Mouse (Mus musculus) liver, embryonic 14.5 days (tissue): ENCODE results near the gene Ntng1. TPM values are rescaled to one million over a fixed set of nuclear protein-coding genes. Genes with fewer than 3 reads are reported as not detected.
A peak's percentile ranks its signal among the peaks of the same experiment; 100 is the strongest.

ENCODE experiments used
- ATAC-seq: fragments of 200-750 bp; cut with Nextera tagmentation; 2 replicates; pipeline ENCODE4 v1.8.0; 2017; ENCODE audit warnings: moderate number of reproducible peaks, mild to moderate bottlenecking, moderate library complexity; ENCODE audit not compliant: insufficient read depth
- DNase-seq, 3 experiments: peaks; one replicate each; pipeline ENCODE4 v3.0.0-alpha.2; 2012 to 2013; ENCODE audit warnings: low read depth in 3 of 3, low spot score in 3 of 3
- H3K27ac ChIP-seq: fragments of 300-500 bp; sonication (generic); 2 replicates; pipeline ENCODE4 v1.5.1; 2014; ENCODE audit warnings: moderate library complexity, mild to moderate bottlenecking, control low read depth, inconsistent platforms
- H3K27me3 ChIP-seq: fragments of 300-500 bp; sonication (generic); 2 replicates; pipeline ENCODE4 v1.6.1; 2014; ENCODE audit warnings: mild to moderate bottlenecking, low read length, moderate library complexity; ENCODE audit not compliant: control insufficient read depth, insufficient read depth
- H3K36me3 ChIP-seq: fragments of 300-500 bp; sonication (generic); replicated peaks from 2 replicates; pipeline ENCODE4 v1.6.1; 2014; ENCODE audit warnings: low read depth; ENCODE audit not compliant: control insufficient read depth, insufficient read depth
- H3K4me1 ChIP-seq, 2 experiments: fragments of 200-500 bp in 1 of 2; fragments of 300-500 bp in 1 of 2; sonication (generic) in 1 of 2; replicated peaks; 2 replicates each; pipeline ENCODE4 v1.6.1; 2012 to 2014; ENCODE audit warnings: antibody characterized with exemption in 1 of 2, inconsistent platforms in 1 of 2, low read length in 1 of 2; ENCODE audit not compliant: control insufficient read depth in 2 of 2, insufficient read depth in 2 of 2
- H3K4me2 ChIP-seq: fragments of 300-500 bp; sonication (generic); 2 replicates; pipeline ENCODE4 v1.6.1; 2014; ENCODE audit warnings: low read depth, mild to moderate bottlenecking, control low read depth, moderate library complexity
- H3K4me3 ChIP-seq, 2 experiments: fragments of 200-500 bp in 1 of 2; fragments of 300-500 bp in 1 of 2; sonication (generic) in 1 of 2; 2 replicates each; pipeline ENCODE4 v1.5.1; 2012 to 2014; ENCODE audit warnings: low read depth in 2 of 2, low read length in 2 of 2, mild to moderate bottlenecking in 2 of 2, control low read depth in 1 of 2, inconsistent platforms in 1 of 2, moderate library complexity in 1 of 2; ENCODE audit not compliant: insufficient read depth in 1 of 2
- H3K9ac ChIP-seq: fragments of 300-500 bp; sonication (generic); replicated peaks from 2 replicates; pipeline ENCODE4 v1.6.1; 2014; ENCODE audit warnings: mild to moderate bottlenecking, control low read depth, moderate library complexity
- H3K9me3 ChIP-seq: fragments of 300-500 bp; sonication (generic); 2 replicates; pipeline ENCODE4 v1.6.1; 2016; ENCODE audit warnings: low read length, mixed read lengths; ENCODE audit not compliant: control insufficient read depth
- CTCF ChIP-seq: IDR thresholded peaks from 2 replicates; pipeline ENCODE4 v1.5.1; 2016; ENCODE audit warnings: antibody characterized with exemption, low read depth, control low read depth
- EP300 ChIP-seq: IDR thresholded peaks from 2 replicates; pipeline ENCODE4 v1.6.1; 2016; ENCODE audit warnings: antibody characterized with exemption, low read depth
- WGBS: fragments of 180-500 bp; shearing (Covaris S2); extraction: QIAGEN DNeasy Blood & Tissue Kit; methylation state at CpG from one replicate; pipeline ENCODE4 v1.1.7; 2014; ENCODE audit not compliant: insufficient replicate concordance; 5-methylcytosine and 5-hydroxymethylcytosine counted together
- polyA plus RNA-seq, 2 experiments: library from polyadenylated mRNA; depleted of rRNA in 1 of 2; stranded (reverse) in 1 of 2; unstranded in 1 of 2; fragments of >200 nt; fragmentation: Nextera tagmentation in 1 of 2; extraction: Ambion mirVana in 1 of 2; gene quantifications; 2 replicates each; pipeline versions ENCODE4 v1.2.1 to v1.2.3; 2012 to 2014

Gene Ntng1
- polyA plus RNA-seq (2012; rRNA removed), result 0.03 and 0.04 TPM in 2 replicates
- 0.03 and 0.40 TPM in 2 replicates for polyA plus RNA-seq (2014; fragmentation: Nextera tagmentation; extraction: Ambion mirVana)

DNA sequence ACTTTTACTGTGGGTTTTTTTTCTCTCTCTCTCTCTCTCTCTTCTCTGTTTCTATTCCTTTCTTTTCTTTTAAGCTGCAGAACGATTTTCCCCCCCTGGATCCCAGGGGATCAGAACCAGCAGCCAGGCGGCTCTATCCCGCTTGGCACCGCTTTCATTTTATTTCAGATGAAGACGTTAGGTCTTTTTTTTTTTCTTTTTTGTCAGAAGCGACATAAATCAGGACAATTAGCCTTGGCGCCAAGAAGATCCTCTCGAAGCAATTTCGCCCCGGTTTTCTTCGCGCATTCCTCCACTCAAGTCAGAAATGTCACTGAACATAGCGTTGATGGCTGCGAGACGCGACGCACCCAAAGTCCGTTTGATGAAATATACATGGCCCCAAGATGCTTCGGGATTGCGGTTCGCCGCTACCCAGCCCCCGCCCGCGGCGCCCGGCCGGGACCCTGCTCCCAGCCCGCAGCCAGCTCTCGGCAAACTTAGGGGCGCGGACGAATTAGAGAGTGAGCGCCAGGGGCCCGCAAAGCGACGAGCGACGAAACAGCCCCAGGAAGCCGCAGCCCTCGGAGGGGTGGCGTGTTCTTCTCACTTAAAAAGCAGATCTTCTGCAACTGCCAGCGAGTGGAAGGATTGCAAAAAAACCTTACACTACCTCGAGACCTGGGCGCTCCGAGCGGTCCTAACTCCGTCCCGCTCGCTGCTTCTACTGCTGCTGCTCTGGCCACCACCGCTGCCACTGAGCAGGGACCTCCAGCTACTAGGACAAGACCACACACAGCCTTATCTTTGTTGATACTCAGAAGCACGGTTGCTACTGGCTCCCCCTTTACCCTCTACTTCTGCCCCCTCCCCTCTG lies at the start of gene Ntng1:
Gene Ntng1 (minus strand): TSS at position 806 of the 856 bp plus-strand sequence.
- no peak within 1 kb of the TSS for H3K9ac ChIP-seq
- no peaks in the 10 kb centered on the region for H3K36me3 ChIP-seq
- H3K27ac ChIP-seq, result no peak within 1 kb of the TSS
- peaks cover 27% of the 10 kb centered on the region for H3K27me3 ChIP-seq
- TF ChIP-seq CTCF (no peak), EP300 (no peak)
- peak within 1 kb of the TSS; percentile 59 for H3K4me2 ChIP-seq
- ATAC-seq, result no peak
- no peaks in the 10 kb centered on the region for H3K4me1 ChIP-seq
- no peaks in the 10 kb centered on the region for H3K9me3 ChIP-seq
- no peak for DNase-seq
- H3K4me3 ChIP-seq, result peak within 1 kb of the TSS; percentile 36 to 41
- under 1% methylated on average over 52 of the region's 52 CpGs for WGBS

DNA sequence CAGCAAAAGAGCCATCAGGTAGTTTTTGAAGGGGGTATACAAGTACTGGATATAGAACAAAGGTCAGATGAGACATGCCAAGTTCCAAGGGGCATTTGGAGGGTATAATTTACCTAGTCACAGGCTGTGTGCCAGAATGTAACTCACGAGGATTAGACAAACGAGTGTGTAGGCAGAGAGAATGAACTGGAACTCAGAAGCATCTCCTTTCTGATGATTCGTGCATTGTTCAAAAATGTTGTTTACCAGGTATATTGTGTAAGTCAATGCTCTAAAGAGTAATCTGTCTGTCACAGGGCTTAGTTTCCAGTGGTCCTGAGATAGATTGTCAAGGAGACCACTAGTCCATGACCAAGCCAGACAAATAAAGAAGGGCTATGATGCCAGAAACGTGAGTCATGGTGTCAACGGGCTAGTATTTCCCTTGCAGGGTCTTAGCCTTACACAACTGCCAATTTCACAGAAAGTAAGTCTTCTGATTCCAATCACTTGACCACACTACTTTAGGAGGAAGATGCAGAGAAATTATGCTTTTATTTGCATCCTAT lies 43.7 kb upstream of the Ntng1 start:
- Histone ChIP-seq H3K4me1 (no peaks in the 10 kb centered on the region), H3K36me3 (no peaks in the 10 kb centered on the region), H3K27me3 (no peaks in the 10 kb centered on the region), H3K9ac (no peak overlapping the region), H3K4me2 (no peak overlapping the region), H3K4me3 (no peak overlapping the region), H3K9me3 (no peaks in the 10 kb centered on the region), H3K27ac (no peak overlapping the region)
- TF ChIP-seq EP300, result no peak
- no peak for TF ChIP-seq CTCF
- 52% methylated on average over 5 of the region's 5 CpGs for WGBS
- no peak for DNase-seq
- no peak for ATAC-seq

DNA sequence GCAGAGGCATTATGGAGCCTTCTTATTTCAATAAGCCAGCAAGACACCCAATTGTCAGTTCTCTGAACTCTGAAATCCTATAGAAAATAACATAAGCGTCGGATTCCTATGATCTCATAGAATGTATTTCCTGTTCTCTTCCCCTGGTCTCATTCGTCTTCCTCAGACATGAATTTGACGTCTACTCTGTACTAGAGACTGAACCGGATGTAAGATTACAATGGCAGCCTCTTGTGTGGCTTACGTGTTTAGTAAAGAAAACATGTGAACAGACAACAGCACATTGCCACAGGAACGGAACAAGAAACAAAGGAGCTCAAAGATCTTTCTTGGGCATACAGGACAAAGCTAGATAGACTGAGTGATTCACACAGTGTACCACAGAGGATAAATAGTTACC lies 5.3 kb upstream of the Ntng1 start:
- Histone ChIP-seq H3K4me1 (no peaks in the 10 kb centered on the region), H3K27me3 (peaks cover 3% of the 10 kb centered on the region), H3K4me2 (no peak overlapping the region), H3K9me3 (no peaks in the 10 kb centered on the region), H3K9ac (no peak overlapping the region), H3K27ac (no peak overlapping the region), H3K36me3 (no peaks in the 10 kb centered on the region), H3K4me3 (no peak overlapping the region)
- DNase-seq, result no peak
- TF ChIP-seq CTCF, result no peak
- no peak for TF ChIP-seq EP300
- ATAC-seq, result no peak
- 36% methylated on average over 7 of the region's 7 CpGs for WGBS

GRCm38 (mm10) chr3:110144301-110145055 lies 667 bp upstream of the Ntng1 start:
- Histone ChIP-seq H3K36me3 (no peaks in the 10 kb centered on the region), H3K4me3 (no peak overlapping the region), H3K4me1 (no peaks in the 10 kb centered on the region), H3K9ac (no peak overlapping the region), H3K4me2 (no peak overlapping the region), H3K27me3 (peaks cover 27% of the 10 kb centered on the region), H3K27ac (no peak overlapping the region), H3K9me3 (no peaks in the 10 kb centered on the region)
- TF ChIP-seq EP300, result no peak
- no peak for TF ChIP-seq CTCF
- DNase-seq (no peak), ATAC-seq (no peak)
- WGBS, result 34% methylated on average over 6 of the region's 6 CpGs
